ENCODE assay signal across 21 mouse cellular contexts in the genomic region with DNA sequence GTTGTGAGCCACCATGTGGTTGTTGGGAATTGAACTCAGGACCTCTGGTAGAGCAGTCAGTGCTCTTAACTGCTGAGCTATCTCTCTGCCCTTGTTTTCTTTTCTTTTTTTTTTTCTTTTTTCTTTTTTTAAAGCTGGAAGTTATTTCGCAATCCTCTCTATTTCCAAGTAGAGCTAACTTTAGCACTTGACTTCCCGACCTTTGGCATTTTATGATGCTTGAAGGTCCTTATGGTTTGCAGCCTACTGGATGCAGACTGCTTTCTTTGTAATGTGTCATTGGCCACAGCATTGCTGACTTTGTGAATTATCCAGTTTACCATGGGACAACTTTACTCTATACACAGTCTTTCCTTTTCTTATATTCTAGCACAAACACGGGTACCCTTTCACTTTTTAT.
A peak's percentile ranks its signal among the peaks of the same experiment; 100 is the strongest.
DNase-seq lines count a peak whose midpoint lies in the region; ATAC-seq and TF ChIP-seq lines count a peak whose summit lies in the region.
"Had no signal": no experiment of that assay in that cellular context is flagged by ENCODE, and none has a peak within 500 bp of the region (broad histone marks: within the 10 kb centered on the region; RNA-seq: fewer than 3 reads in every experiment).

No protein-coding gene starts in this region.

- no peak overlapping the region for H3K27ac ChIP-seq in kidney, adult 2 months (ENCODE audit: insufficient read depth, low read depth, low read length)
- no peak overlapping the region for H3K27ac ChIP-seq in kidney, embryonic 15.5 days
- no peak overlapping the region for H3K27ac ChIP-seq in lung, embryonic 14.5 days (ENCODE audit: low read depth)
- H3K27ac ChIP-seq in intestine, embryonic 16.5 days (ENCODE audit: low read length), result no peak overlapping the region
- H3K27ac ChIP-seq: embryonic facial prominence, embryonic 10.5 days; forebrain, embryonic 12.5 days; heart, embryonic 15.5 days; limb, embryonic 12.5 days; liver, embryonic 14.5 days; macrophage; midbrain, embryonic 10.5 days had no signal

- H3K4me2 ChIP-seq in kidney, embryonic 15.5 days, result no peak overlapping the region
- H3K4me2 ChIP-seq in lung, embryonic 14.5 days, result no peak overlapping the region
- H3K4me2 ChIP-seq in intestine, embryonic 16.5 days (ENCODE audit: low read depth, low read length), result no peak overlapping the region
- H3K4me2 ChIP-seq: forebrain, embryonic 12.5 days; heart, embryonic 15.5 days; limb, embryonic 12.5 days had no signal

- TF ChIP-seq POLR2A in kidney, adult 2 months (IDR thresholded peaks at IDR 0.05; ENCODE audit: low read depth, low read length), result no peak
- TF ChIP-seq POLR2A in lung, adult 2 months (IDR thresholded peaks at IDR 0.05; ENCODE audit: borderline replicate concordance, extremely low read depth, low read depth, low read length), result no peak

- H3K4me1 ChIP-seq in kidney, adult 2 months (ENCODE audit: control insufficient read depth, insufficient read depth, low read length), result peaks cover 12% of the 10 kb centered on the region; the same call in 1 of the 2 replicates
- H3K4me1 ChIP-seq in kidney, embryonic 15.5 days, result 0 out of 2 replicates have a peak, but pooled peaks cover 2% of the 10 kb centered on the region
- H3K4me1 ChIP-seq in lung, embryonic 14.5 days (ENCODE audit: insufficient read depth), result no peaks in the 10 kb centered on the region
- H3K4me1 ChIP-seq in lung, adult 2 months (ENCODE audit: control insufficient read depth, insufficient read depth, low read length), result peaks cover 8% of the 10 kb centered on the region
- H3K4me1 ChIP-seq in intestine, embryonic 16.5 days (ENCODE audit: control insufficient read depth, insufficient read depth, low read length), result no peaks in the 10 kb centered on the region
- H3K4me1 ChIP-seq: embryonic facial prominence, embryonic 10.5 days; limb, embryonic 12.5 days had no signal

- DNase-seq in kidney, adult 2 months, result peak; percentile 76
- DNase-seq in lung, embryonic 14.5 days, result peak; percentile 34
- DNase-seq in lung, adult 2 months, result no peak
- peak; percentile 40 for DNase-seq in skeletal muscle tissue, adult 2 months (ENCODE audit: low read depth, low spot score)
- DNase-seq in retina, postnatal 1 day, result no peak
- DNase-seq: cerebellum, adult 8-10 months; gastrocnemius, postnatal 14 days; right cerebral cortex, postnatal 4 days; thymus, postnatal 25 days had no signal

- WGBS in kidney, adult 2 months, result 30% methylated on average over 3 of the region's 3 CpGs
- 40% methylated on average over 3 of the region's 3 CpGs for WGBS in kidney, embryonic 15.5 days
- 64% methylated on average over 3 of the region's 3 CpGs for WGBS in lung, embryonic 14.5 days
- WGBS in lung, adult 2 months, result 46% methylated on average over 3 of the region's 3 CpGs
- 59% methylated on average over 3 of the region's 3 CpGs for WGBS in intestine, embryonic 16.5 days

- H3K4me3 ChIP-seq in kidney, adult 2 months (ENCODE audit: insufficient read depth, low read depth, low read length), result no peak overlapping the region
- H3K4me3 ChIP-seq in kidney, embryonic 15.5 days (replicated peaks), result no peak overlapping the region
- no peak overlapping the region for H3K4me3 ChIP-seq in lung, embryonic 14.5 days (ENCODE audit: low read depth, low read length)
- no peak overlapping the region for H3K4me3 ChIP-seq in lung, adult 2 months (replicated peaks; ENCODE audit: extremely low read depth, low read depth, low read length)
- H3K4me3 ChIP-seq in intestine, embryonic 16.5 days (ENCODE audit: low read length), result no peak overlapping the region
- H3K4me3 ChIP-seq: embryonic facial prominence, embryonic 10.5 days; forebrain, embryonic 12.5 days; heart, embryonic 15.5 days; limb, embryonic 12.5 days; midbrain, embryonic 10.5 days had no signal

- no peak for TF ChIP-seq CTCF in kidney, adult 2 months (conservative IDR thresholded peaks at IDR 0.05; ENCODE audit: insufficient read depth, insufficient read length, low read depth, low read length)
- no peak for TF ChIP-seq CTCF in lung, embryonic 14.5 days (IDR thresholded peaks at IDR 0.05; ENCODE audit: low read depth)
- no peak for TF ChIP-seq CTCF in lung, adult 2 months (IDR thresholded peaks at IDR 0.05; ENCODE audit: insufficient read depth, low read length)

- ATAC-seq in kidney, embryonic 15.5 days (replicated peaks; ENCODE audit: low FRiP score), result no peak
- ATAC-seq in lung, embryonic 14.5 days (ENCODE audit: insufficient read depth), result no peak
- peak; percentile 27; the same call in 1 of the 2 replicates for ATAC-seq in intestine, embryonic 16.5 days
- no peak for ATAC-seq in erythroid progenitor cell, adult 5-6 weeks (replicated peaks; ENCODE audit: low FRiP score, poor library complexity, severe bottlenecking)
- ATAC-seq: hindbrain, embryonic 16.5 days; Patski had no signal

- no peaks in the 10 kb centered on the region for H3K27me3 ChIP-seq in kidney, adult 2 months (replicated peaks; ENCODE audit: control insufficient read depth, insufficient read depth, low read length)
- no peaks in the 10 kb centered on the region for H3K27me3 ChIP-seq in kidney, embryonic 15.5 days
- no peaks in the 10 kb centered on the region for H3K27me3 ChIP-seq in lung, embryonic 14.5 days (ENCODE audit: insufficient read depth, low read length)
- no peaks in the 10 kb centered on the region for H3K27me3 ChIP-seq in intestine, embryonic 16.5 days (replicated peaks; ENCODE audit: control insufficient read depth, insufficient read depth, low read length)
- H3K27me3 ChIP-seq: forebrain, embryonic 12.5 days; heart, embryonic 15.5 days; limb, embryonic 12.5 days; Patski had no signal

- no peaks in the 10 kb centered on the region for H3K9me3 ChIP-seq in kidney, embryonic 15.5 days (replicated peaks)
- no peaks in the 10 kb centered on the region for H3K9me3 ChIP-seq in lung, embryonic 14.5 days (ENCODE audit: low read depth, low read length)
- no peaks in the 10 kb centered on the region for H3K9me3 ChIP-seq in intestine, embryonic 16.5 days (ENCODE audit: control insufficient read depth, low read length)
- H3K9me3 ChIP-seq: embryonic facial prominence, embryonic 10.5 days; forebrain, embryonic 12.5 days; heart, embryonic 15.5 days; limb, embryonic 12.5 days; midbrain, embryonic 10.5 days had no signal

- no peak overlapping the region for H3K9ac ChIP-seq in kidney, embryonic 15.5 days
- no peak overlapping the region for H3K9ac ChIP-seq in lung, embryonic 14.5 days
- H3K9ac ChIP-seq in intestine, embryonic 16.5 days (ENCODE audit: low read depth, low read length), result no peak overlapping the region
- H3K9ac ChIP-seq: forebrain, embryonic 12.5 days; heart, embryonic 15.5 days; limb, embryonic 12.5 days; liver, embryonic 14.5 days had no signal

- no peaks in the 10 kb centered on the region for H3K36me3 ChIP-seq in kidney, adult 2 months (ENCODE audit: control insufficient read depth, insufficient read depth, low read length)
- H3K36me3 ChIP-seq in kidney, embryonic 15.5 days, result no peaks in the 10 kb centered on the region
- H3K36me3 ChIP-seq in lung, embryonic 14.5 days (ENCODE audit: insufficient read depth), result no peaks in the 10 kb centered on the region
- no peaks in the 10 kb centered on the region for H3K36me3 ChIP-seq in intestine, embryonic 16.5 days (ENCODE audit: control insufficient read depth, insufficient read depth, low read length)
- H3K36me3 ChIP-seq: embryonic facial prominence, embryonic 10.5 days; forebrain, embryonic 12.5 days; heart, embryonic 15.5 days; limb, embryonic 12.5 days; midbrain, embryonic 10.5 days had no signal

Comparison
In these comparisons a context has a peak if more than half of its experiments do, and no peak if none do; other contexts are left out.
1. DNase-seq: peak in kidney, adult 2 months (single experiment), lung, embryonic 14.5 days (single experiment) and skeletal muscle tissue, adult 2 months (single experiment); none in lung, adult 2 months (single experiment) and retina, postnatal 1 day (single experiment).